Mouse (Mus musculus): ENCODE results near the gene Trmt1.

DNA sequence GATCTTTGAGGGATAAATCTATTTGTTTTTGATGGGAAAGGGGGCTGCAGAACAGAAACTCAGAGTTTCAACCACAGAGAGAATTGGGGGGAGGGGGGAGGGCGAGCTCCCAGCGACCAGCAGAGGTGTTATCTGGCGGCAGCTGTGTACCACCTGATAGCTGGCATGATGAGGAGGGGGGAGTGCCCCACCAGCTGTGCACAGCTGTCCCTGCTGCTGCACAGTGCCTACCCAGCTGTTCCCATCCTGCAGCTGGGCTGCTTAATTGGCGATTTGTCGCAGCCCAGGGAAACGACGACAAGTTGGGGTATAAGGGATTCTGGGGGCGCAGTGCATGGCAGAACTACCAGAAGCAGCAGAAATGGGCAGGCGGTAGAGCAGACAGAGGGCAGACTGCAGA is 38.6 kb downstream of the Trmt1 start:
- TF ChIP-seq CTCF (IDR thresholded peaks at IDR 0.05; ENCODE audit: extremely low read depth, insufficient read depth, low read length) (no peak), POLR2A (IDR thresholded peaks at IDR 0.05; ENCODE audit: extremely low read depth, insufficient read depth, low read length) (no peak)
